Mouse (Mus musculus): ENCODE measurements around the gene Creb3l1. TPM values are rescaled to one million over a fixed set of nuclear protein-coding genes. Genes with fewer than 3 reads are reported as not detected.
A peak's percentile ranks its signal among the peaks of the same experiment; 100 is the strongest.

Creb3l1 gene
- total RNA-seq (2022), result 1 to 10 TPM; 2.5 to 4.0 (median 3.1) TPM

DNA sequence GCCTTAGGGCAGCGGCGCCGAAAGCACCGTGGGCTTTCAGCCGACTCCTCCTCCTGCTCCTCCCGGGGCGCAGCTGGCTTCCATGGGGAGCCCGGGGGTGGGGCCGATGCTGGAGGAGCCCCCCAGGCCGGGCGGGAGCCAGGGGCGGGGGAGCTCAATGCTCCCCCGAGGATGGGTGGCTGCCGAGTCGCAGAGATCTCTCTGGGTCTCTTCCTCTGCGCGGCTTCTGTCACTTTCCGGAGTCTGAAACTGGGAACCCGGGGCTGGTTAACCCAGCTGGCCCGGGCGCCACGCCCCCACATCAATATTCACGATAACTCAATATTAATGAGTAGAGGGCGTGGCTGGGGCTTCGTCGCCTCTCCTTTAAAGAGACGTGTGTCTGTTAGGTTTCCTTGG lies at the start of gene Creb3l1:
TSS of gene Creb3l1 (minus strand) at position 229 of the 399 bp plus-strand sequence.
- DNase-seq (ENCODE audit: low spot score), result peak; percentile 86

DNA sequence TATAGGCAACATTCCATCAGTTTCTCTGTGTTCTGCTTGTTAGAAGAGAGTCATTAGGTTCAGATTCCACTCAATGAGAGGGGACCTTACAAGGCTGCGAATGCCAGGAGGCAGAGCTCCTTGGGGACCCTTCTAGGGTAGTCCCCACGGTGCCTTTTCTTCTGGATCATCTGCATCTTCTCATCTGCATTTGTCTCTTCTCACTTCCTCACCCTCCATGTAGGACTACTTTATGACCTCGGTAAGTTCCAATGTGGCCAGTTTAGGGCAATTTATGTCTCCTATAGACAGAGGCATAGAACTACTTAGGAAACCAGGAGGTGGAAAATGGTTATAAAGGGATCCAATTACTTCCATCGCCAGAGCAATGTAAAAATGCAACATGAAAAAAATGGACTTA lies 46.8 kb upstream of the Creb3l1 start:
- no peak for DNase-seq (ENCODE audit: low spot score)

DNA sequence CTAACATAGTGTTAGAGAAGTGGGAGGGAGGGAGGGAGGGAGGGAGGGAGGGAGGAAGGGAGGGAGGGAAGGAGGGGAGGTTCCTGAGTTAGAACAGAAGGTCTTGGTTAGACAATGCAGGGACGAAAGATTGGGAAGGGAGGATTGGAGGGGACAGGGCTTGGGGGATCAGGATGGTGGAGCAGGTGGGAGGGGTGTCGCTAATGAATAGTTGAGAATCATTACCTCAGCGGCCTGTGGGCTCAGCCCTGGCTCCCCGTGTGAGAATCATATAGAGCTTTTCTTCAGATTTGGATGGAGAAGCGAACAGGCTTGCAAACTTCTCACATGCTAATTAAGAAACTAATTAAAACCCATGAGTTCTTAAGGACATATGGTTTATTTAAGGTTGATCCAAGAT lies 45.3 kb upstream of the Creb3l1 start:
- DNase-seq (ENCODE audit: low spot score), result no peak

DNA sequence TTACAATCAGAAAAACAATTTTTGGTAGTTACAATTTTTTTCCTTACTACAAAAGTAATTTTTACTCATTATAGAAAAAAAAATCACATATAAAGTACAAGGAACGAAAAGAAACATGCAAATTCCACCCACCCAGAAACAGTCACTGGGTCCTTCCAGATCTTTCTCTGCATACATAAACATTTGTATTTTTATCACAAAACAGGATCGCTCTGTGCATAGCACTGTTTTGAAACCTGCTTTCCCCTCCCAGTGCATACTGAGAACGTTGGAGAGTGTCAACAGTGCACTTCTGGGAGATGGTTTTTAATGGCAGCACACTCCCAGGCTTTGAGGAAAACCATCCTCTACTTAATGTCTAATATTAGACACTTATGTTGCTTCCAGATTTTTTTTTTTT lies 43.3 kb upstream of the Creb3l1 start:
- no peak for DNase-seq (ENCODE audit: low spot score)

DNA sequence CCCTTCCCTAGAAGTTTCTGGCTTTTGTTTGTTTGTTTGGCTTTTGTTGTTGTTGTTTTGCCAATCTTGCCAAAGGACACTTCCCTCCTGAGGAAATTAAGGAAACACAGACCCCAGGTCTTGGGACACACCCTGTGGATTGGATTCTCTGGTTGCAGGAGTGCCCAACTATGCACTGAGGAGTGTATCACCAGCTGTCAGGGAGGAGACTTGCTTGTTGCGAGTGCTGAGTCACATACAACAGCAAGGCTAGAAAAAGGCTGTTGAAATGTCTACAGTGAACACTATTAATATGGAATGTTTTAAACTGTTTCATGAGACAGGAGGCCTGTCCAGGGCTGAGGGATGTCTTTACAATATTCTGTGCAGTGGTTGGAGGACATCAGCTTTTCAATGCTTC lies 42.6 kb upstream of the Creb3l1 start:
- DNase-seq (ENCODE audit: low spot score), result no peak

DNA sequence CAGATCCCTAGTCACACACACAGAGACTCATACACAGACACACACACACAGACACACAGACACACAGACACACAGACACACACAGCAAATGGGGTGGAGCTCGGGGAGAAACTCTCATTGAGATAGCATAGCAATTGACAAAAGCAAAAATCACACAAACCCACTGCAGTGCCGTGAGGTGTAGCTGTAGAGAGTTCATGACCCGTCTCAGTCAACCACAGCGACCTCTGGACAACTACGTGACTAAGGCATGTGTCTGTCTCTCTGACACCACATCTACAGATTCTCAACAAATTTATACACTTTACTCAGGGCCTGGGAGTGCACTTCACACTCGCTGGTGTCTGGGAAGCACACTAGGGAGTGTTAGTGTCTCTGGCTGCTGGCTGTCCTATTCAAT lies 41.6 kb upstream of the Creb3l1 start:
- DNase-seq (ENCODE audit: low spot score), result no peak

DNA sequence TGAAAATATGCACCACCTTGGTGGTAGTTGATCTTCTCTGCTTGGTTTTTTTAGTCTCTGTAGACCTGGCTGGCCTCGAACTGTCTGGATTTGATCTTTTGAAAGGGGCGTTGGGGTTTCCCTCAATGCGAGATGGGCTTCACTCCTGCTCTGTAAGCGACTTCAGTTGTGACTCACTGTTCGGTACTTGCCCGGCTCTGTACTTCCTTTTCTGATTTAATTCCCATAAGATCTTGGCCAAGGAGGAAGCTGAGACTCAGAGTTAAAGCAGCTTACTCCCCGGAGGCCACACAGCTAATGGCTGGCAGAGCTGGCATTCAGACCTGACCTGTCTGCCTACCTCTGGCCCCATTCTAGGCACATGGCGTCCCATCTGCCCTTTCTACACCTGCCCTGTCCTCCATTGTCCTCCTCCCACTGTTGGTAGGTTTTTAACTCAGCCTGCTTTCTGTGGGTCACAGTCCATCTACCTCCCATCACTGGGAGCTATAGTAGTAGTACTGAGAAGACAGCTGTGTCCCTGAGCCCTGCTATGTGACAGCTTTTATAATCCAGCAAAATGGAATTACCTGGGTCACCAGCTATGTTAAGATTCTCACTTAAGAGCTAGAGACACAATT lies 41.1 kb upstream of the Creb3l1 start:
- no peak for DNase-seq (ENCODE audit: low spot score)

DNA sequence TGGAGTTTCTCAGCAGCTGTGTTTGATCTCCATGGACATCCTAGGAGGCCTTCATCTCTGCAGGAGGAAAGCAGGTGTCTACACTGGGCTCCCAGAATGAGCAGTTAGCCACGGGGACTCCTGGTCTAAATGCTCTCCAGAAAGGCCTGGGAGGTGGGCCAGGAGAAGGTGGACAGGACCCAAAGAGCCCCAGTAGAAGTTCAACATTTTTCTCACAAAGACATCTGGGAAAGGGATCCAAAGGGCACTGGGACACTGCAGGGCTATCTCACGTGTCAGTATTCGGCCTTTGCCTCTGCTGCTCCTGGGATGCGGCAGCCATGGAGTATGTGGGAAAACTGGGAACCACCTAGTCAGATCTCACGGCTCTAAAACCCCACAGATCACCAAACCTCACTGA lies 38.8 kb upstream of the Creb3l1 start:
- no peak for DNase-seq (ENCODE audit: low spot score)

DNA sequence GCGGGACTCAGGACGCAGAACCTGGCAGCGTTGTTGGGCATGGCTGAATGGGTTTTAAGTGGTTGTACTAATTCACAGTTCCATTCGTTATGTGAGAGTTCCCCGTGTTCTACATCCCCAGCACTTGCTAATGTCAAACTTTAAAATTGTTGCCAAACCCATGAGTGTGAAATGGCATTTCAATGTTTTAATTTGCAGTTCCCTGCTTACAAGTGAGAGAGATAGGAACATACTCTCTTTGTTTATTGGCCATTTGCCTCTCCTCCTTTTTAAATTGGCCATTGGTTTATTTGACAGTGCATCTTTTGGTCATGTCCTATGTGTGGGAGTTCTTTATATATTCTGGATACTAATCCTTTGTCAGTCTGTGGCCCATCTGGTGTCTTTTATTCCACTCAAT lies 37.0 kb upstream of the Creb3l1 start:
- no peak for DNase-seq (ENCODE audit: low spot score)

DNA sequence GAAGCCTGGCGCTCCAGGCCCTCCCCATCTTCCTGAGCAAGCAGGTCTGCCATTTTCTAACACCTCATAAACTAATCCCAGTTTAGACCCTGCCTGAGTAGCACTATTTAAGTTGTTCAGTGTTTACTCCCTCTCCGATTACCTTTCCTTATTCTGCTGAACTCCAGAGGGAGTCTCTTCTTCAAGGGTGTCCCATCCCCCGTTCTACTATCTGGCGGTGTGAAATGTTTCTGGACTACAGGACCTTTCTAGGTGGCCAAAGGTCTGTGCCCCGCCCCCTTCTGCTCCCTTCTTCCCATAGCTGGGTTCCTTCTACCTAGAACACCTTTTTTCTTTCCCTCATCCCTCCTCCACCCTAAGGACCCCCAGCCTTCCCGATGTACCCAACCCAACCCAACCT lies 36.0 kb upstream of the Creb3l1 start:
- DNase-seq (ENCODE audit: low spot score), result no peak

DNA sequence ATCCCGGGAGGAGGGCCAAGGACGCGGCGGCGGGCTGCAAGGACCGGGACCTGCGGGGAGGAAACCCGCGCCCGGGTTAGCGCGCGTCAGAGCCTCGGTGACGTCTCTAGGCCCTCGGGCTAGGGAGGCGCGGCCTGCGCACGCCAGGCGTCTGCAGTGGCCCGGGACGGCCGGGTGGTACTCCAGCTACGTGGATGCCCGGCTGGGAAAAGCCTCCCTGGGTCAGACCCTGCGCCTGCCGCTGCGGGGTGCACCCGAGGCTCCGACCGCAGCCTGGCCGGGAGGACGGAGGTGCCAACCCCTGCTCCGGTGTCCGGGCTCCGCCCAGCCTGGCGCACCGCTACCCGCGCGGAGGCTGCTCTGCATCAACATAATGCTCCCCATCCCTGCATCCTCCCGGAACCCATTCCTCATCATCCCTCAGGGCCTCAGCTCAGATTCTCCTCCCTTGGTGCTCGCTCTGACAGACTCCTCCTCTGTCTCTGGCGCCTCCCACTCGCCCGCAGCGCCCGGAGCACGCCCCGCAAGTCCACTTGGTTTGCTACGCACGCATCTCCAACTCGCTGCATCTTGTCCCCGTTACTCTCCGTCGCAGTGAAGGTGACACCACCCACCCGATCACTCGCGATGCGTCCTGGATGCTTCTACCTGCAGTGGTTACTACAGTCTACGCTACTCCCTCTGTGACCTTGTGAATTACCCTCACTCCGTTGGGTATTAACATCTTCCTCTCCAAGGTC lies 35.3 kb upstream of the Creb3l1 start:
- DNase-seq (ENCODE audit: low spot score), result peak; percentile 57

DNA sequence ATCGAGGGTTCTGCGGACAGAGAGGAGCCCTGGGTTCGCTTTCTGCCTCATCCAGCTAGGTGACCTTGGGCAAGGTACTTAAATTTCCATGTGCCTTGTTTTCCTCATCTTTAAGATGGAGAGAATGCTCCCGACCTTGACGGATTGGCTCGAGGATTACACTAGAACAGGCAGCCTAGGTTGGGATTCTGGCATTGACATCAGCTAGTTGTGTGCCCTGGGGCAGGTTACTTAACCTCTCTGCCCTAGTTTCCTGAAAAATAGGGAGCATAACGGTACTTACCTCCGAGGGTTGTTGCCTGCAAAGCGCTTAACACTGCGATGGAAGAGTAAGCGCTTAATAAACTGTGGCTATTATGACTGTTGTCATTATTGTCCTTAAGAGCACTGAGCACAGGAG lies 34.6 kb upstream of the Creb3l1 start:
- DNase-seq (ENCODE audit: low spot score), result no peak

DNA sequence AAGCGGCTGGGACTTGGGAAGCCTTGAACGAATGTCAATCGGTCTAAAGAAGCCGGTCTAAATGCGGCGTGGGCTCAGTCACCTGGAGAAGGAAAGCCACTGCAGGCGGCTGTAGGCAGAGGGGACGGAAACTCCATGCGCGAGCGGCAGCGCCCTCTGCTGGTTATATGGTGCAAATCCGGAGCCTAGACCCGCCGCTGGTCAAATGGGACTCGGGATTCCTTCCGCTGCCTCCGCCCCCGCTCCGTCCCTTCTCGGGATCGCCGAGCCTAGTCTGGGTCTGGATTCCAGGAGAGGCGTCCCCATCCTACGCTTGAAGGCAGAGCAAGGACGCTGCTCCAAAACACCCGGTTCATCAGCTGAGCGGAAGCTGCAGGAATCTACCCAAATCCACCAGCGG lies 34.2 kb upstream of the Creb3l1 start:
- DNase-seq (ENCODE audit: low spot score), result peak; percentile 93

DNA sequence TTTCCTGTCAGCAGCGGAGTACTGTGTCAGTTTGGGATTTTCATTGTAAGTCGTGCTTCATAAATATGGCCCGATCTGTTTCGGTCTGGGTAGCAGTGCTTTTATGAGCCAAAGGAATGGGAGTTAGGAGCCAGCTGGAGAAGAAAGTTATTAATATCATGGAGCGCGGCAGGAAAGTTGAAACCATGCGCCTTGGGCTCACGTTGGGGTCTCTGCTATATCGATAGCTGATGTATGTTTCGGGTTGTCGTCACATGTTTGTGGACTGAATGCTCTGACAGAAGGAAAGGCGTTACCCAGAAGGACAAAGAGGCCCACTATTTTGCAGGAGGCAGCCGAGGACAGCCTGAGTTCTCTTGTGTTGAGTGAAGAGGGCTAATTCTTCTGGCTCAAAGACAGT lies 32.5 kb upstream of the Creb3l1 start:
- no peak for DNase-seq (ENCODE audit: low spot score)

DNA sequence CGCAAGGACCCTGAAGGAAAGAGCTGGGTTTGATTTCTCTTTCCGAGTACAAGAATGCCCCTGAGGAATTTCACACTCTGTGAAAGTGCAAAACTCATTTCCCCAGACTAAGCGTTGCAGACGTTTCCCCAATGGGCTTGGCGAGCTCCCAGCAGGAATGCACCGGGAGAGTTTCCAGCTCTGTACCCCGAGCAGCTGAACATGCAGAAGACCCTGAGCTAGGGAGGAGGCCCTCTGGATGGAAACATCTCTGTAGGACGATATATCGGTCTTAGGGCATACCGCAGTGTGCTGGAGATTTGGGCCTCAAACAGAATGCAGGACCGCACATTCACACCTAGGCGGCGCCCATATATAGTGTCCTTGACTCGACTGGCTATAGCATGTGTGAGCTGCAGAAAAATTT lies 31.5 kb upstream of the Creb3l1 start:
- DNase-seq (ENCODE audit: low spot score), result peak; percentile 45

DNA sequence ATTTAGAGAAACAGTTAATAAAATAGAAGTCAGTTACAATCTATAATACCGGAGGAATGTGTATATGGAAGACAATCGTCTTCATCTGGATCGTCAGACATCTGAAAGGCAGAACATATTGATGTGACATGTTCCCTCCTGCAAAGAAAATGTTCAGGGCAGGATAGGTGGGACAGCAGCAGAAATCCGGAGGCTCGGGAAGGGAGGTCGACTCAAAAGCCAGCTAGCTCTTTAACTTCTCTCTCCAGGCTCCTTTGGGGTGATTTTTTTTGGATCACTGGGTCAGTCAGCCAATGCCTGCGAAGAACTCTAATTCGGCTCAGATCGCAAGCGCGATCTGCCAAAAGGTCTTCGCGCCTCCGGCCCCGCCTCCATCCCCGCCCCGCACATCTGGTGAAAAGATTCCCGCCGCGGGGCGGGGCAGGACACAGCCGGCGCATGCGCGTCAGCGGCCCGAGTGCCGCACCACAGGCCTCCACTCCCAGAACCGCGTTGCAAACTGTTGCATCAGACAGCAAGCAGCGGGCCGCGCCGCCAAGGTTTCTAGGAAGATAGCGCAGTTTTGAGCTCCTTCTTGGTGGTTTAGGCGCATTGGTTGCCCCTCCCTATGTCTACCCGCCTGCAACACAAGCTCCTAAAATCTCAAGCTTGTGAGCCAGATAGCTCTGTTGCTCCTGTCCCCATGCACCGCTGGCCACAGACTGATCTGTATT lies 31.0 kb upstream of the Creb3l1 start:
- peak; percentile 91 for DNase-seq (ENCODE audit: low spot score)

DNA sequence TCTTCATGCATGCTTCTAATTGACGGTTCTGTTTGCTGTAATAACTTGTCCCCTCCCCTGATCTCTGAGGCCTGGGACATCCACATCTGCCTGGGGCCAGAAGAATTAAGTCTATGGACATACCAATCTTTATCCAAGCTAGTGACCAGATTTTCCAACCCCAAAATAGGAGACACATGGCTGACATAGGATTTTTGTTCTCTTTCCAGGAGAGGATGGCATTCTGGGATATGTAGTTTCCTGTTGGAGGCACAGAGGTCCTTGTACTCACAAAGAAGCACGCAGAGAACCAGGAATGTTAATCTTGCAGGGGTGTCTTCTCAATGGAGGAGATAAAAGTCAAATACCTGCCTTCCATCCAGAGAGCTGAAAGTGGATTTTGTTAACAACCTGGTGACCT lies 28.5 kb upstream of the Creb3l1 start:
- no peak for DNase-seq (ENCODE audit: low spot score)

DNA sequence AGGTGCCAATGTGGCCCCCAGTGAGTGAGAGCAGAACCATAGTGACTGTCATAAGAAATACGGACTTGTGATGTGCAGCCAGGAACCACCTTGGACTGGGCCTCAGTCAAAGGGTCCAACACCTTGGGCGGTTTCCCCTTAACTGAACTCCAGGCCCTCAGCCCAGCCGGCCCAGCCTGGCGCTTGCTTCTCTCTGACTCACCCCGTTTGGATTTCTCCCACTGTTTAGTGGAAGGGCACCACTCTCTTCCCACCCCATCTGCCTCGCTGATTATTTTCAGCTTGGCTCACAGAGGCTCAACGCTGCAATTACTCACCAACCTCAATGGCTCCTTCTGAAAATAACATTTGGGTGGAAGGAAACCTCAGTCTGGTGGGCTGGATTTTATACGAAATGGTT lies 27.9 kb upstream of the Creb3l1 start:
- no peak for DNase-seq (ENCODE audit: low spot score)

DNA sequence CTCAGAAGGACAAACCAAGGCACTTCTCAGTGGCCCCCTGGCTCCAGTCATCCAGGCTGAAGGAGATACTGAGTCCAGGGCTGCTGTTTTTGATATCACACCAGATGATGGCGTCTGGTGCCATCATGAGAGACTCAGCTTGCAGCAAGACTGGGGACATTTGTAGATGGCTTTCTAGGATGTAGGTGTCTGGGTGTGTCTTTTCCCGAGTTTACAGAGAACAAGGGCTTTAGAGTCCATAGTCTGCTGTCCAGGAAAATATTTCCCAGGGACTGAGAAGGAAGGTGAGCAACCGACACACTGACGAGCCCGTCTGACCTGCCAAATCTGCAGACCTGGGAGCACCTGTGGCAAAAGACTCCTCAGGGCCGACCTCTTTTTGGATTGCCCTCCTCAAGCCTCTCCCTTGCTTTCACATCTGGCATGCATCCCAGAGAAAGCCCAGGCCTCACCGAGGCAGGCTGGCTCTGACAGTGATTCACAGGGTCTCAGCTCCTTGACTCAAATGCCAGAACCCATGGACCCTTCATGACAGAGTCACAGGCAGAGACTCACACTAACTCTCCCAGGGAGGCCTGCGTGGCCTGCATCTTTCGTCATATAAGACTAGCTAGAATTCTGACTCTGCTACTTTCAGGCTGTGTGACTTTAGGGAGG lies 23.9 kb upstream of the Creb3l1 start:
- no peak for DNase-seq (ENCODE audit: low spot score)

DNA sequence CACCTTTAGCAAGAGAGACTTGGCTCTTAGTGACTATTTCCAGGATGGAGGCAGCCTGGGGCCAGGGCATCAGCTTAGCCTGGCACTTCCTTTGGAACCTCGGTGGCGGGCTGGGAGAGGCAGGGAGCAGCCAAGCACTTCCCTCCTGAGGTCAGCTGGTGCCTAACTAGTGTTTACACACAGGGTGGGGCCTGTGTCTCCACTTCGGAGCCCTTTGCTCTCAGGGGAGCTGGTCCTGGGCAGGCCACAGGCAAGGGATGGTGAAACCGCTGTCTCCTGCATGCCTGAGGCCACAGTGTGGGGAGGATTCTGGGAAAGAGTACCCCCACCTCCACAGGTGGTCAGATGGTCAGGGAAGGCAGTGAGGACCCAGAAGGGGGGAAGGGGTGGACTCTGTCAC lies 23.3 kb upstream of the Creb3l1 start:
- DNase-seq (ENCODE audit: low spot score), result no peak

DNA sequence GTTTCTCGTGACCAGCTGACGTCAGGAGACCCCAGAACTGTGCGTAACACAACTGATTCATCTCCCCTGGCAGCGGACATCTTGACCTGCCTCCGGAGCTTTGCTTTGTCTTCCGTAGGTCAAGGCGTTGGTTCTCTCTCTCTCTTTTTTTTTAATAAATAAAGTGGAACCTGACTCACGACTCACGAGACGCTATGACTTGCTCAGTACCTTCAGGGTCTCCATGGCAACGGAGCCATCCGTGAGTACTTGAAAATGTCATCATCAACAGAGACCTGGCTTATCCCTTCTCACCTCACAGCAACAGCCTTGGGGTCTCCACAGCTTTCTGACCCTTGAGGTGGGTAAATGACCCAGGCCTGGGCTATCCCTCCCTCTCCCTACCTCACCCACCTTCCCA lies 19.0 kb upstream of the Creb3l1 start:
- DNase-seq (ENCODE audit: low spot score), result no peak

DNA sequence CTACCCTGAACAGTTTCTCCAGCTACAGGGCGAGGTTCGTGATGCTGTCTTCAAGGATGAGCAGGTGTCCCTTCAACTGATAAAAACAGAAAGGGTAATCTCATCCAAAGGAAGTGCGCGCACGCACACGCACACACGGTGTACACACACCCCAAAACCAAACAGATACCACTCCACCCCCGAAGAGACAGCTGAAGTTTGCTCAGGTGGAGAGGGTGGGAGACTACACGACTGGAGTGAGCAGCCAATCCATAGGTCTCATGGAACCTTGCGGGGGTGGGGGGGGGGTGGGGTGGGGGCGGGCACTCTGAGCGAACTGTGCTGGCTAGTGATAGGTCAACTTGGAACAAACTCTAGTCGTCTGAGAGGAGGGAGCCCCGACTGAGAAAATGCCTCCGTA lies 17.2 kb upstream of the Creb3l1 start:
- DNase-seq (ENCODE audit: low spot score), result no peak

DNA sequence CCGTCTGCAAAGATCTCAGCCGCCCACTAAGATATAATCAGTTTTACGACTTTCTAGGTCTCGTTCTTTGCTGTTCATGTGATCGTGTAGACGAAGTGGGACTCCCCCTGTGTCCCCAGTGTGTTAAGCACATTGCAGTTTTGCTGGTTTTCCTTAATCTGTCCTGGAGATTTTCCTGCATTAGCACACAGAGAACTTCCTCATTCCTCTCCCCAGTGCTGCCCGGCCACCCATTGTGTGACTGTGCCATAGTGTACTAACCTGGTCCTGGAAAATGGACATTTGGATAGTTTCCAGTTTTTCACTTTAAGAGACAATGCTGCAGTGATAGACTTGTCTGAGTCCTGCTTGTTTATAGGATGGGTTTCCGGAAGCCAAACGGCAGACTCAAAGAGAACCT lies 10.0 kb upstream of the Creb3l1 start:
- no peak for DNase-seq (ENCODE audit: low spot score)
